In the genomic region with DNA sequence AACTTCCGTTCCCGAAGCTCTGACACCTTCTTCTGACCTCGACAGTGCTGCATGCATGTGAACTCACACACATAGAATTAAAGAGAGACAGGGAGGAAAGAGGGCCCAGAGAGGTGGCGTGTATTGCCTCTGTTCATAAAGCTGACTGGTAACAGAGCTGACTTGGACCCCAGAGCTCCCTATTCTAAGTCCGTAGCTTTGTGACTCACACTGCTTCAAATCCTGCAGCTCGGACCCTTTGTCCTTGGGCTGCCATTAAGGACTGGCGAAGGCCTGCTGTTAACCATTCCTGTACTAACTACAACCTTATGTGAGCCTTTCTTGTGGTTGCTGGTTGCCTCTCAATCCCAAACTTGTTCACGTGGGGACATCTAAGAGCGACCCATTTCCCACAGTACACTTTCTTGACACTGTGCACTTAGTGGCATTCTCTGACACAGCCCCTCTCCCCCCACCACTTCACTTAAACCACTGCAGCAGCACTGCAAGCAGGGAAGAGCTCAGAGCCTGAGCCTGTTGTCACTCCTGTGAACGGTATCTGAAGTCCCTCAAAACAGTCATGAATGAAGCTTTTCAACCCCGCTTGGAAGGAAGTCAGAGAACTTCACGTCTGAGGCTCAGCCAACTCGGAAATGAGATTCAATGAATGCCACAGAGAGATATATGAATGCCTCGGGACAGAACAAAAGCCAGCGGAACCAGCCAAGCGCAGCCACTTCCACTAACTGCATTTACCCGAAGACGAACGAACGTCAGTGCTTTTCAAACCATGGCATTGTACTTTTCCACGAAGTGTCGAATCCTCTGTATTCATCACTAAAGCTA, we compare ENCODE assay signal across 10 mouse cellular contexts. TPM values are rescaled to one million over a fixed set of nuclear protein-coding genes. Genes with fewer than 3 reads are reported as not detected.
A peak's percentile ranks its signal among the peaks of the same experiment; 100 is the strongest.
DNase-seq lines count a peak whose midpoint lies in the region; ATAC-seq lines count a peak whose summit lies in the region.
"Had no signal": no experiment of that assay in that cellular context is flagged by ENCODE, and none has a peak within 500 bp of the region (broad histone marks: within the 10 kb centered on the region; RNA-seq: fewer than 3 reads in every experiment).

No protein-coding gene starts in this region.

- H3K27ac ChIP-seq in heart, embryonic 13.5 days (replicated peaks) = peak overlapping the region; percentile 34; the same call in 1 of the 2 replicates
- no peak overlapping the region for H3K27ac ChIP-seq in embryonic facial prominence, embryonic 11.5 days (replicated peaks; ENCODE audit: low read depth, low read length)
- peak overlapping the region; percentile 73 for H3K27ac ChIP-seq in hindbrain, embryonic 16.5 days (ENCODE audit: low read depth, low read length)
- H3K27ac ChIP-seq: heart, adult 2 months; liver, embryonic 12.5 days had no signal

- H3K9me3 ChIP-seq in heart, embryonic 13.5 days = no peaks in the 10 kb centered on the region
- no peaks in the 10 kb centered on the region; the same call in 1 of the 2 replicates for H3K9me3 ChIP-seq in embryonic facial prominence, embryonic 11.5 days (replicated peaks; ENCODE audit: control insufficient read depth, low read length)
- no peaks in the 10 kb centered on the region for H3K9me3 ChIP-seq in hindbrain, embryonic 16.5 days (ENCODE audit: control insufficient read depth, low read length)
- H3K9me3 ChIP-seq: liver, embryonic 12.5 days had no signal

- 0 out of 2 replicates have a peak overlapping the region, but pooled peaks have one; percentile 9 for H3K4me2 ChIP-seq in heart, embryonic 13.5 days
- no peak overlapping the region for H3K4me2 ChIP-seq in embryonic facial prominence, embryonic 11.5 days (ENCODE audit: low read depth, low read length)
- peak overlapping the region; percentile 2; the same call in 1 of the 2 replicates for H3K4me2 ChIP-seq in hindbrain, embryonic 16.5 days (ENCODE audit: low read length)
- H3K4me2 ChIP-seq: liver, embryonic 12.5 days had no signal

- no peak overlapping the region for H3K4me3 ChIP-seq in heart, embryonic 13.5 days
- H3K4me3 ChIP-seq in embryonic facial prominence, embryonic 11.5 days (ENCODE audit: low read depth, low read length) = no peak overlapping the region
- no peak overlapping the region for H3K4me3 ChIP-seq in hindbrain, embryonic 16.5 days (ENCODE audit: low read length)
- H3K4me3 ChIP-seq: heart, adult 2 months; liver, embryonic 12.5 days had no signal

- H3K4me1 ChIP-seq in heart, embryonic 13.5 days = peaks cover 33% of the 10 kb centered on the region
- no peaks in the 10 kb centered on the region for H3K4me1 ChIP-seq in embryonic facial prominence, embryonic 11.5 days (ENCODE audit: control insufficient read depth, insufficient read depth, low read length)
- H3K4me1 ChIP-seq in hindbrain, embryonic 16.5 days (ENCODE audit: control insufficient read depth, insufficient read depth, low read depth, low read length) = peaks cover 19% of the 10 kb centered on the region

- no peak overlapping the region for H3K9ac ChIP-seq in heart, embryonic 13.5 days
- H3K9ac ChIP-seq in embryonic facial prominence, embryonic 11.5 days (replicated peaks; ENCODE audit: low read length) = peak overlapping the region; percentile 22
- no peak overlapping the region for H3K9ac ChIP-seq in hindbrain, embryonic 16.5 days (ENCODE audit: low read depth, low read length)
- H3K9ac ChIP-seq: liver, embryonic 12.5 days had no signal

- H3K27me3 ChIP-seq in heart, embryonic 13.5 days (replicated peaks) = no peaks in the 10 kb centered on the region
- no peaks in the 10 kb centered on the region for H3K27me3 ChIP-seq in embryonic facial prominence, embryonic 11.5 days (ENCODE audit: control insufficient read depth, insufficient read depth, low read length)
- no peaks in the 10 kb centered on the region for H3K27me3 ChIP-seq in hindbrain, embryonic 16.5 days (replicated peaks; ENCODE audit: control insufficient read depth, insufficient read depth, low read length)

- no peaks in the 10 kb centered on the region for H3K36me3 ChIP-seq in heart, embryonic 13.5 days
- no peaks in the 10 kb centered on the region for H3K36me3 ChIP-seq in embryonic facial prominence, embryonic 11.5 days (replicated peaks; ENCODE audit: control insufficient read depth, insufficient read depth, low read depth, low read length)
- H3K36me3 ChIP-seq in hindbrain, embryonic 16.5 days (ENCODE audit: control insufficient read depth, insufficient read depth, low read length) = no peaks in the 10 kb centered on the region
- H3K36me3 ChIP-seq: liver, embryonic 12.5 days had no signal

- DNase-seq in heart, adult 18-20 months = no peak
- DNase-seq in Muller cell, postnatal 12 days (ENCODE audit: inconsistent ontology term) = peak; percentile 81
- DNase-seq in embryonic facial prominence, embryonic 11.5 days (ENCODE audit: low spot score) = peak; percentile 21
- DNase-seq in gastrocnemius, adult 8-10 months (ENCODE audit: low spot score in 2 of 2) = no peak
- DNase-seq: heart, adult 2 months had no signal

- ATAC-seq in heart, embryonic 13.5 days (ENCODE audit: extremely low read depth, insufficient number of reproducible peaks, low FRiP score, low TSS enrichment) = no peak
- ATAC-seq in embryonic facial prominence, embryonic 11.5 days (replicated peaks; ENCODE audit: insufficient number of reproducible peaks, low FRiP score, low TSS enrichment, low read depth) = no peak
- ATAC-seq in hindbrain, embryonic 16.5 days = peak; percentile 63
- no peak for ATAC-seq in erythroid progenitor cell, adult 5-6 weeks (replicated peaks; ENCODE audit: low FRiP score, poor library complexity, severe bottlenecking)
- ATAC-seq in granulocyte monocyte progenitor cell, adult 5-6 weeks (replicated peaks; ENCODE audit: poor library complexity, severe bottlenecking) = no peak
- ATAC-seq: liver, embryonic 12.5 days had no signal

- 66% methylated on average over 22 of the region's 22 CpGs for WGBS in heart, embryonic 13.5 days
- WGBS in embryonic facial prominence, embryonic 11.5 days = 51% methylated on average over 22 of the region's 22 CpGs
- WGBS in hindbrain, embryonic 16.5 days = 23% methylated on average over 22 of the region's 22 CpGs

RNA-seq across cellular contexts. Expression of gene Rab3gap2, which starts 3.1 kb away (rescaled TPM):
- polyA plus RNA-seq in heart, embryonic 13.5 days (2015; fragmentation: Nextera tagmentation; extraction: Ambion mirVana) = 14.1 and 15.1 TPM in 2 replicates
- 10 to 100 TPM; 21.5 to 22.7 TPM for total RNA-seq in heart, adult 18-20 months (2021)
- polyA plus RNA-seq in embryonic facial prominence, embryonic 11.5 days (2014; fragmentation: Nextera tagmentation; extraction: Ambion mirVana) = 20.4 and 21.2 TPM in 2 replicates
- 21.8 and 25.2 TPM in 2 replicates for polyA plus RNA-seq in hindbrain, embryonic 16.5 days (2015; fragmentation: Nextera tagmentation; extraction: Ambion mirVana)
- 10 to 100 TPM; 17.5 to 20.7 (median 17.7) TPM for total RNA-seq in gastrocnemius, adult 8-10 months (2022)
- 7.9 and 15.5 TPM in 2 replicates for total RNA-seq in erythroid progenitor cell, adult 5-6 weeks (2015; ENCODE audit: low replicate concordance)
- 11.8 and 15.1 TPM in 2 replicates for total RNA-seq in erythroid progenitor cell, adult 5-6 weeks (2017; ENCODE audit: low replicate concordance)
- 51.7 and 54.4 TPM in 2 replicates for total RNA-seq in granulocyte monocyte progenitor cell, adult 5-6 weeks (2014; fragmentation: Nextera tagmentation)
- total RNA-seq in granulocyte monocyte progenitor cell, adult 5-6 weeks (2017) = 58.0 and 59.6 TPM in 2 replicates

Comparison
In these comparisons a context has a peak if more than half of its experiments do, and no peak if none do; other contexts are left out.
1. DNase-seq: peak in Muller cell, postnatal 12 days (single experiment) and embryonic facial prominence, embryonic 11.5 days (single experiment); none in heart, adult 18-20 months (0 of 2) and gastrocnemius, adult 8-10 months (0 of 2).